Mouse (Mus musculus) liver, adult 2 months (tissue): ENCODE data around the gene Rab11fip5. TPM values are rescaled to one million over a fixed set of nuclear protein-coding genes. Genes with fewer than 3 reads are reported as not detected.

ENCODE experiments used
- DNase-seq: peaks from one replicate; pipeline ENCODE4 v3.0.0-alpha.2; 2011; ENCODE audit warnings: low read depth, low spot score; ENCODE audit errors: extremely low read depth
- H3K27ac ChIP-seq: fragments of 200-500 bp; replicated peaks from 2 replicates; pipeline ENCODE4 v1.5.1; 2012; ENCODE audit warnings: low read depth, mild to moderate bottlenecking, control low read depth, inconsistent platforms, low read length; ENCODE audit not compliant: insufficient read depth
- H3K27me3 ChIP-seq: fragments of 200-500 bp; 2 replicates; pipeline ENCODE4 v1.6.1; 2012; ENCODE audit warnings: mild to moderate bottlenecking, moderate library complexity, low read length, inconsistent platforms; ENCODE audit not compliant: control insufficient read depth, insufficient read depth
- H3K36me3 ChIP-seq: fragments of 200-500 bp; 2 replicates; pipeline ENCODE4 v1.6.1; 2012; ENCODE audit warnings: low read length, inconsistent platforms; ENCODE audit not compliant: control insufficient read depth, insufficient read depth
- H3K4me1 ChIP-seq: fragments of 200-500 bp; 2 replicates; pipeline ENCODE4 v1.6.1; 2011; ENCODE audit warnings: low read length; ENCODE audit not compliant: control insufficient read depth, insufficient read depth
- H3K4me3 ChIP-seq: fragments of 200-500 bp; 2 replicates; pipeline ENCODE4 v1.5.1; 2011; ENCODE audit warnings: low read depth, mild to moderate bottlenecking, control low read depth, low read length, moderate library complexity; ENCODE audit not compliant: insufficient read depth
- H3K79me2 ChIP-seq: fragments of 200-500 bp; 2 replicates; pipeline ENCODE4 v1.6.1; 2012; ENCODE audit warnings: inconsistent platforms, mild to moderate bottlenecking, low read length, moderate library complexity; ENCODE audit not compliant: control insufficient read depth, insufficient read depth
- H3K9ac ChIP-seq: fragments of 200-500 bp; 2 replicates; pipeline ENCODE4 v1.6.1; 2012; ENCODE audit warnings: low read depth, mild to moderate bottlenecking, control low read depth, inconsistent platforms, low read length
- CTCF ChIP-seq: fragments of 200-500 bp; IDR thresholded peaks from 2 replicates; pipeline ENCODE4 v1.5.1; 2011; ENCODE audit warnings: low read depth, low read length, control low read depth
- POLR2A ChIP-seq: fragments of 200-500 bp; IDR thresholded peaks from 2 replicates; pipeline ENCODE4 v1.6.1; 2011; ENCODE audit warnings: low read length, control low read depth; ENCODE audit not compliant: insufficient read depth; ENCODE audit errors: extremely low read depth
- WGBS: fragments of 180-500 bp; shearing (Covaris S2); methylation state at CpG from one replicate; pipeline ENCODE4 v1.1.7; 2018; 5-methylcytosine and 5-hydroxymethylcytosine counted together
- polyA plus RNA-seq: library from polyadenylated mRNA; depleted of rRNA; stranded (reverse); fragments of >200 nt; gene quantifications from 2 replicates; pipeline ENCODE4 v1.2.3, GENCODE M21; 2012
- total RNA-seq: library from RNA; depleted of rRNA; stranded (reverse); fragments of >200 nt; gene quantifications from 2 replicates; pipeline ENCODE4 v1.2.3, GENCODE M21; 2014

Gene Rab11fip5
- total and polyA plus RNA-seq, 2 experiments, result 0.46 to 1.4 TPM

- Histone ChIP-seq H3K4me3 (peak overlapping the region; percentile 6; the same call in 1 of the 2 replicates), H3K27ac (peak overlapping the region; percentile 82), H3K27me3 (no peaks in the 10 kb centered on the region), H3K79me2 (no peaks in the 10 kb centered on the region; the same call in 1 of the 2 replicates), H3K4me1 (peaks cover 14% of the 10 kb centered on the region), H3K36me3 (no peaks in the 10 kb centered on the region), H3K9ac (peak overlapping the region; percentile 61)
- TF ChIP-seq CTCF (no peak), POLR2A (no peak)
- DNase-seq, result peak; percentile 83
- 8% methylated on average over 6 of the region's 6 CpGs for WGBS
Measured at GRCm38 (mm10) chr6:85331221-85331735, 43.2 kb downstream of the Rab11fip5 start.

- no peaks in the 10 kb centered on the region for H3K36me3 ChIP-seq
- peaks cover 4% of the 10 kb centered on the region; the same call in 1 of the 2 replicates for H3K79me2 ChIP-seq
- no peak overlapping the region for H3K4me3 ChIP-seq
- peaks cover 15% of the 10 kb centered on the region for H3K4me1 ChIP-seq
- H3K27me3 ChIP-seq, result no peaks in the 10 kb centered on the region
- no peak overlapping the region for H3K9ac ChIP-seq
- peak; percentile 88 for DNase-seq
- WGBS, result 25% methylated on average over 4 of the region's 4 CpGs
- TF ChIP-seq CTCF, result no peak
- no peak for TF ChIP-seq POLR2A
- peak overlapping the region; percentile 82 for H3K27ac ChIP-seq
Measured at GRCm38 (mm10) chr6:85329666-85330185, 44.7 kb downstream of the Rab11fip5 start.

GRCm38 (mm10) chr6:85326564-85326963 lies 47.9 kb downstream of the Rab11fip5 start:
- WGBS, result 83% methylated on average over 4 of the region's 4 CpGs
- H3K9ac ChIP-seq, result no peak overlapping the region
- H3K79me2 ChIP-seq, result peaks cover 12% of the 10 kb centered on the region; the same call in 1 of the 2 replicates
- H3K4me3 ChIP-seq, result no peak overlapping the region
- no peaks in the 10 kb centered on the region for H3K27me3 ChIP-seq
- H3K4me1 ChIP-seq, result peaks cover 13% of the 10 kb centered on the region
- H3K36me3 ChIP-seq, result no peaks in the 10 kb centered on the region
- no peak overlapping the region for H3K27ac ChIP-seq
- TF ChIP-seq CTCF, result no peak
- no peak for TF ChIP-seq POLR2A
- DNase-seq, result no peak

GRCm38 (mm10) chr6:85325109-85325508 lies 49.3 kb downstream of the Rab11fip5 start:
- no peaks in the 10 kb centered on the region for H3K27me3 ChIP-seq
- no peak overlapping the region for H3K4me3 ChIP-seq
- no peak for DNase-seq
- no peak overlapping the region for H3K27ac ChIP-seq
- WGBS, result 36% methylated on average over 2 of the region's 2 CpGs
- TF ChIP-seq POLR2A (no peak), CTCF (no peak)
- peaks cover 12% of the 10 kb centered on the region; the same call in 1 of the 2 replicates for H3K79me2 ChIP-seq
- H3K9ac ChIP-seq, result no peak overlapping the region
- H3K4me1 ChIP-seq, result peaks cover 7% of the 10 kb centered on the region; the same call in 1 of the 2 replicates
- H3K36me3 ChIP-seq, result no peaks in the 10 kb centered on the region

- Histone ChIP-seq H3K79me2 (peaks cover 11% of the 10 kb centered on the region; the same call in 1 of the 2 replicates), H3K4me1 (no peaks in the 10 kb centered on the region), H3K36me3 (0 out of 2 replicates have a peak, but pooled peaks cover 2% of the 10 kb centered on the region), H3K9ac (no peak overlapping the region), H3K27me3 (no peaks in the 10 kb centered on the region), H3K4me3 (no peak overlapping the region), H3K27ac (no peak overlapping the region)
- WGBS, result 92% methylated on average over 6 of the region's 6 CpGs
- no peak for TF ChIP-seq POLR2A
- TF ChIP-seq CTCF, result no peak
- DNase-seq, result no peak
Measured at GRCm38 (mm10) chr6:85320445-85320866, 54.0 kb downstream of the Rab11fip5 start.

- no peaks in the 10 kb centered on the region for H3K27me3 ChIP-seq
- no peak overlapping the region for H3K9ac ChIP-seq
- no peak overlapping the region for H3K4me3 ChIP-seq
- H3K27ac ChIP-seq, result no peak overlapping the region
- H3K4me1 ChIP-seq, result no peaks in the 10 kb centered on the region
- 0 out of 2 replicates have a peak, but pooled peaks cover 2% of the 10 kb centered on the region for H3K36me3 ChIP-seq
- WGBS, result 86% methylated on average over 2 of the region's 2 CpGs
- no peak for DNase-seq
- H3K79me2 ChIP-seq, result no peaks in the 10 kb centered on the region
- no peak for TF ChIP-seq CTCF
- TF ChIP-seq POLR2A, result no peak
Measured at GRCm38 (mm10) chr6:85316211-85316610, 58.2 kb downstream of the Rab11fip5 start.
